Mouse (Mus musculus) ES-Bruce4 (cell line): ENCODE measurements around the gene Kng2. TPM values are rescaled to one million over a fixed set of nuclear protein-coding genes. Genes with fewer than 3 reads are reported as not detected.

Experiments
- H3K27ac ChIP-seq: 2 replicates; pipeline ENCODE4 v1.5.1; 2012; ENCODE audit warnings: low read length, inconsistent platforms; ENCODE audit not compliant: insufficient read depth
- H3K27me3 ChIP-seq: 2 replicates; pipeline ENCODE4 v1.6.1; 2012; ENCODE audit warnings: mild to moderate bottlenecking, low read length, inconsistent platforms; ENCODE audit not compliant: control insufficient read depth, poor library complexity, insufficient read depth, severe bottlenecking
- H3K36me3 ChIP-seq: 2 replicates; pipeline ENCODE4 v1.6.1; 2012; ENCODE audit warnings: inconsistent platforms, mild to moderate bottlenecking, low read length, moderate library complexity; ENCODE audit not compliant: control insufficient read depth, poor library complexity, insufficient read depth, severe bottlenecking
- H3K4me1 ChIP-seq: one replicate; pipeline ENCODE4 v1.8.1; 2011; ENCODE audit warnings: low read length; ENCODE audit not compliant: control insufficient read depth, insufficient read depth
- H3K4me3 ChIP-seq: 2 replicates; pipeline ENCODE4 v1.5.1; 2011; ENCODE audit warnings: low read depth, mild to moderate bottlenecking, low read length
- H3K9ac ChIP-seq: 2 replicates; pipeline ENCODE4 v1.6.1; 2012; ENCODE audit warnings: low read depth, mild to moderate bottlenecking, inconsistent platforms; ENCODE audit not compliant: poor library complexity, severe bottlenecking
- H3K9me3 ChIP-seq: replicated peaks from 2 replicates; pipeline ENCODE4 v1.6.1; 2012; ENCODE audit warnings: mild to moderate bottlenecking, low read length, inconsistent platforms; ENCODE audit not compliant: control insufficient read depth, poor library complexity, insufficient read depth, severe bottlenecking
- CTCF ChIP-seq: IDR thresholded peaks from one replicate; pipeline ENCODE4 v1.8.1; 2011; ENCODE audit warnings: low read depth, low read length
- EP300 ChIP-seq: IDR thresholded peaks from 2 replicates; pipeline ENCODE4 v1.6.1; 2011; ENCODE audit warnings: low read depth, low read length; ENCODE audit not compliant: insufficient read depth
- POLR2A ChIP-seq: IDR thresholded peaks from one replicate; pipeline ENCODE4 v1.8.1; 2011; ENCODE audit warnings: low read length; ENCODE audit not compliant: insufficient read depth
- polyA plus RNA-seq: library from polyadenylated mRNA; stranded (reverse); fragments of >200 nt; gene quantifications from 2 replicates; pipeline ENCODE4 v1.2.4, GENCODE M21; 2011; ENCODE audit warnings: low read depth; ENCODE audit not compliant: missing spikeins, insufficient read depth, insufficient read length

Kng2 gene
- polyA plus RNA-seq, 1 experiment: 1.2 TPM

DNA sequence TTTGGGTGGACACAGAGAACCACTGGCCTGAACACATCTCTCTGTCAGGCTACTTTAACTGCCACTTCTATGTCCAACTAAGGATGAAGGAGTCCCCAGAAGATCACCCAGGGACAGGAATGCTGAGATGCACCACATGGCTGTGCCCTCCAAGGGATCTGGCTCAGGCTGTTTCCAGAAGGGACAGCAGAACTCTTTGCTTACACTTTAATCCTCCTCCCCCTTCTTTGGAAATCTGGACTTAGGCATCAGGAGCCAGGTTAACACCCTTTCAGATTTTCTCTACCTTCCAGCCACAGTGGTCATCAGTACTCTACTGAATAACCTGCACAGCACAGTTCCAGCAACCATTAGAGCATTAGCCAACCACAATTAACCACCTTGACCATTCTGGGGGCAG lies 66.0 kb downstream of the Kng2 start:
- no peak for TF ChIP-seq CTCF
- TF ChIP-seq POLR2A: no peak
- TF ChIP-seq EP300: no peak
- Histone ChIP-seq H3K4me1 (no peaks in the 10 kb centered on the region), H3K27ac (no peak overlapping the region), H3K36me3 (no peaks in the 10 kb centered on the region), H3K9ac (no peak overlapping the region), H3K4me3 (no peak overlapping the region), H3K9me3 (no peaks in the 10 kb centered on the region), H3K27me3 (no peaks in the 10 kb centered on the region)

DNA sequence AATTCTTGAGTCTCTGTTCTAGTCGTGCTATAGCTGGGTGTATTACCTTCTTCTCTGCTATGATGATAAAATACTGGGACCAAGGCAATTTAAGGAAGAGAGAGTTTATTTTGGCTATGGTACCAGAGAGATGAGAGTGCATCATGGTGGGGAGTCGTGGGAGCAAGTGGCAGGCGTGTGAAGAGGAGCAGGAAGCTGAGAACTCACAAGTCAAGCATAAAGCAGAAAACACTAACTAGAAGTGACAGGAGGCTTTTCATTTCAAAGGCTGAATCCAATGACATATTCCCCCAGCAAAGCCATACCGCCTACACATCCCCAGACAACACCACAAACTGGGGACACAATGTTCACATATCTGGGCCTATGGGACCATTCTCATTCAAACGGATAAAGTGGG lies 67.0 kb downstream of the Kng2 start:
- H3K4me1 ChIP-seq: no peaks in the 10 kb centered on the region
- H3K36me3 ChIP-seq: no peaks in the 10 kb centered on the region
- no peaks in the 10 kb centered on the region for H3K9me3 ChIP-seq
- H3K27ac ChIP-seq: no peak overlapping the region
- no peaks in the 10 kb centered on the region for H3K27me3 ChIP-seq
- TF ChIP-seq CTCF: no peak
- no peak for TF ChIP-seq EP300
- no peak for TF ChIP-seq POLR2A
- no peak overlapping the region for H3K4me3 ChIP-seq
- H3K9ac ChIP-seq: no peak overlapping the region

DNA sequence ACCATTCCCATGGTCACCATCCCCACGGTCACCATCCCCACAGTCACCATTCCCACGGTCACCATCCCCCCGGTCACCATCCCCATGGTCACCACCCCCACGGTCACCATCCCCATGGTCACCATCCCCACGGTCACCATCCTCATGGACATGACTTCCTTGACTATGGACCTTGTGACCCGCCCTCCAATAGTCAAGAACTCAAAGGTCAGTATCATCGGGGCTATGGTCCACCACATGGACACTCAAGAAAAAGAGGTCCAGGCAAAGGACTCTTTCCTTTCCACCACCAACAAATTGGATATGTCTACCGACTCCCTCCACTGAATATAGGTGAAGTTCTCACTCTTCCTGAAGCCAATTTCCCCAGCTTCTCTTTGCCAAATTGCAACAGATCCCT lies 68.2 kb downstream of the Kng2 start:
- TF ChIP-seq EP300 (no peak), POLR2A (no peak), CTCF (no peak)
- no peaks in the 10 kb centered on the region for H3K9me3 ChIP-seq
- no peaks in the 10 kb centered on the region for H3K4me1 ChIP-seq
- H3K36me3 ChIP-seq: no peaks in the 10 kb centered on the region
- no peak overlapping the region for H3K27ac ChIP-seq
- H3K9ac ChIP-seq: no peak overlapping the region
- no peak overlapping the region for H3K4me3 ChIP-seq
- no peaks in the 10 kb centered on the region for H3K27me3 ChIP-seq

DNA sequence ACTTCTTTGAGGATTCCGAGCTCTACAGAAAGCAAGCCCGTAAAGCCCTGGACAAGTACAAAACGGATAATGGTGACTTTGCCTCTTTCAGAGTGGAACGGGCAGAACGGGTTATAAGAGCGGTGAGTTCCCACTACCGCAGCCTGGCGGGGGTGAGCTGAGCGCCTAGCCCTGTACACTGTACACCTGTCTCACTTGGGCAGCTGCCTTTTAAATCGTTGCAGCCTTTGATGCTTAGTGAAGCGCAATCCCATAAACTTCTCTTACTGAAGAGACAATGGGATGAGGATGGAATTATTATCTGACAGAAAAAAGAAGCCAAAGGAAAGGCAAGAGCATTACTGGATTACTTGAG lies 73.2 kb downstream of the Kng2 start:
- Histone ChIP-seq H3K9me3 (no peaks in the 10 kb centered on the region), H3K27ac (no peak overlapping the region), H3K27me3 (no peaks in the 10 kb centered on the region), H3K4me1 (peaks cover 2% of the 10 kb centered on the region), H3K36me3 (no peaks in the 10 kb centered on the region), H3K4me3 (peak overlapping the region; percentile 30; the same call in 1 of the 2 replicates), H3K9ac (no peak overlapping the region)
- TF ChIP-seq POLR2A (no peak), CTCF (no peak), EP300 (no peak)

DNA sequence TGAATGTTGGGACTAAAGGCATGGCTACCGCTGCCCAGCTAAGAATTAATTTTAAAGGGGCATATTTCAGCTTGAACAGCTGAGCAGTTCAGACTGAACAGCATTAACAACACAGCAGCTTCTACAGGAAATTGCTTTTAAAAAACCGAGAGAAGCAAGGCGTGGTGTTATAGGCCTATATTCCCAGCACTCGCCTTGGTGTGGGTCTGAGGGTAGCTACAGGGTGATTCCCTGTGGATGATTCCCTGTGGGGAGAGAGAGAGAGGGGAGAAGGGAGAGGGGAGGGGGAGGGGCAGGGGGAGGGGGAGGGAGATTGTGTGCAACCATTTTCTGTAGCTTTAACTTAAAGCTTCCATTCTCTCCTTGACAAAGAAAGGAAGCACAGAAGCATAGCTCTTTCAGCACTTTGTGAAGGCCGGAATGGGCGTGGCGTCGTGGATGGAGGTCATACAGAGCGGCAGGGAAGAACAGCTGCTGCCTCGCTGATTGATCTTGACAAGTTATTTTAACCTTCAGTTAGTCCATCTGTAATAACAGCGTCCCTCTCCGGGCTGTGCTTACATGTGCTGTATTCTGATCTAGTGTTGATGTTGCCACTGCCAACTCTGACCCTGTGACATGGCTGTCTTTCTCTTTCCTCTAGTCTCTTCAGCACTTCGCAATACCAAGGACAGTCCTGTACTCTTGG lies 73.7 kb downstream of the Kng2 start:
- H3K27me3 ChIP-seq: no peaks in the 10 kb centered on the region
- peaks cover 2% of the 10 kb centered on the region for H3K4me1 ChIP-seq
- no peaks in the 10 kb centered on the region for H3K9me3 ChIP-seq
- peak overlapping the region; percentile 30; the same call in 1 of the 2 replicates for H3K4me3 ChIP-seq
- TF ChIP-seq EP300 (peak; percentile 81), CTCF (no peak)
- H3K9ac ChIP-seq: no peak overlapping the region
- H3K27ac ChIP-seq: peak overlapping the region; percentile 42; the same call in 1 of the 2 replicates
- H3K36me3 ChIP-seq: no peaks in the 10 kb centered on the region

DNA sequence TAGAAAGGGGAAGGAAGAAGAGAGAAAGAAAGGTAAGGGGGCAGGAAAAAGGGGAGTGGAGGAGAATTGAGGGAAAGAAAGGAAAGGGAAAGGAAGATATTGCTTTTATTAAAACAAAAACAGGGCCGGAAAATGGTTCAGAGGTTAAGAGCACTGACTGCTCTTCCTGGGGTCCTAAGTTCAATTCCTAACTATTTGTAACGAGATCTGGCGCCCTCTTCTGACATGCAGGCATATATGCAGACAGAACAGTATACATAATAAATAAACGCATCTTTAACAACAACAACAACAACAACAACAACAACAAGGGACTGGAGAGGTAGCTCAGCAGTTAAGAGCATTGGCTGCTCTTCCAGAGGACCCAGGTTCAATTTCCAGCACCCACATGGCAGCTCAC lies 76.2 kb downstream of the Kng2 start:
- Histone ChIP-seq H3K9ac (no peak overlapping the region), H3K4me3 (no peak overlapping the region), H3K9me3 (no peaks in the 10 kb centered on the region), H3K27me3 (no peaks in the 10 kb centered on the region), H3K27ac (no peak overlapping the region), H3K36me3 (no peaks in the 10 kb centered on the region), H3K4me1 (peaks cover 2% of the 10 kb centered on the region)
- no peak for TF ChIP-seq EP300
- no peak for TF ChIP-seq CTCF
- TF ChIP-seq POLR2A: no peak
